Mouse (Mus musculus): ENCODE results near the gene Rtbdn. TPM values are rescaled to one million over a fixed set of nuclear protein-coding genes. Genes with fewer than 3 reads are reported as not detected.

The Rtbdn gene
- polyA plus RNA-seq, 1 experiment: not detected

GRCm38 (mm10) chr8:84912895-84913501, 33.8 kb upstream of the Rtbdn start:
- Histone ChIP-seq H3K4me3 (replicated peaks; ENCODE audit: control insufficient read depth, low read depth, low read length) (peak overlapping the region; percentile 61), H3K4me1 (ENCODE audit: control insufficient read depth, insufficient read depth, low read length) (peaks cover 3% of the 10 kb centered on the region), H3K27ac (ENCODE audit: control insufficient read depth, insufficient read depth, low read depth, low read length, poor library complexity) (peak overlapping the region; percentile 20)
- WGBS: 3% methylated on average over 55 of the region's 55 CpGs
- no peak for TF ChIP-seq CTCF (IDR thresholded peaks at IDR 0.05; ENCODE audit: control insufficient read depth, insufficient read depth, low read length)
- TF ChIP-seq POLR2A (IDR thresholded peaks at IDR 0.05; ENCODE audit: borderline replicate concordance, control insufficient read depth, low read depth, low read length): peak; percentile 35; the same call in 1 of the 2 replicates

DNA sequence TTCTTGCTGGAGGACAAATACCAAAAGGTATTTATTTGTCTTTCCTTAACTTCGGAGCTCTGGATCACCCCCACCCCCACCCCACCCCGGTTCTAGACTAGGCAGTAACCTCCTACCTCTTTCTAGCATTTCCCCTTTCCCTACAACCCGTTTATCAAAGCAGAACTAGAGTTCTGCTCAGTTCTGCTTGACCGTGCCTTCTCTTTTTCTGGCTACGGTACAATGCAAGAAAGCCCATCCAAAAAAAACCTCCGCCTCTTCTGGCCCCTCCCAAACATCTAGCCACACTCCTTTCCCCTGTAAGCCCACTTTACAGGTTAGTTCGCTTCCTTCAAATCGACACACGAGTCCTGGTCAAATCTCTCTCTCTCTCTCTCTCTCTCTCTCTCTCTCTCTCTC, 33.3 kb upstream of the Rtbdn start:
- Histone ChIP-seq H3K4me1 (ENCODE audit: control insufficient read depth, insufficient read depth, low read length) (peaks cover 3% of the 10 kb centered on the region), H3K4me3 (replicated peaks; ENCODE audit: control insufficient read depth, low read depth, low read length) (peak overlapping the region; percentile 61), H3K27ac (ENCODE audit: control insufficient read depth, insufficient read depth, low read depth, low read length, poor library complexity) (peak overlapping the region; percentile 20)
- WGBS: 4% methylated on average over 9 of the region's 9 CpGs
- TF ChIP-seq POLR2A (IDR thresholded peaks at IDR 0.05; ENCODE audit: borderline replicate concordance, control insufficient read depth, low read depth, low read length) (no peak), CTCF (IDR thresholded peaks at IDR 0.05; ENCODE audit: control insufficient read depth, insufficient read depth, low read length) (no peak)

GRCm38 (mm10) chr8:84913960-84914359, 32.8 kb upstream of the Rtbdn start:
- WGBS: 28% methylated on average over 4 of the region's 4 CpGs
- no peak overlapping the region for H3K4me3 ChIP-seq (replicated peaks; ENCODE audit: control insufficient read depth, low read depth, low read length)
- peaks cover 3% of the 10 kb centered on the region for H3K4me1 ChIP-seq (ENCODE audit: control insufficient read depth, insufficient read depth, low read length)
- no peak overlapping the region for H3K27ac ChIP-seq (ENCODE audit: control insufficient read depth, insufficient read depth, low read depth, low read length, poor library complexity)
- no peak for TF ChIP-seq POLR2A (IDR thresholded peaks at IDR 0.05; ENCODE audit: borderline replicate concordance, control insufficient read depth, low read depth, low read length)
- peak; percentile 37; the same call in 1 of the 2 replicates for TF ChIP-seq CTCF (IDR thresholded peaks at IDR 0.05; ENCODE audit: control insufficient read depth, insufficient read depth, low read length)

- TF ChIP-seq POLR2A (IDR thresholded peaks at IDR 0.05; ENCODE audit: borderline replicate concordance, control insufficient read depth, low read depth, low read length) (no peak), CTCF (IDR thresholded peaks at IDR 0.05; ENCODE audit: control insufficient read depth, insufficient read depth, low read length) (no peak)
- Histone ChIP-seq H3K27ac (ENCODE audit: control insufficient read depth, insufficient read depth, low read depth, low read length, poor library complexity) (no peak overlapping the region), H3K4me1 (ENCODE audit: control insufficient read depth, insufficient read depth, low read length) (peaks cover 3% of the 10 kb centered on the region), H3K4me3 (replicated peaks; ENCODE audit: control insufficient read depth, low read depth, low read length) (no peak overlapping the region)
- 86% methylated on average over 8 of the region's 8 CpGs for WGBS
Measured at GRCm38 (mm10) chr8:84915269-84915668, 31.5 kb upstream of the Rtbdn start.

GRCm38 (mm10) chr8:84917781-84918180, 29.0 kb upstream of the Rtbdn start:
- WGBS: 61% methylated on average over 20 of the region's 20 CpGs
- no peak overlapping the region for H3K27ac ChIP-seq (ENCODE audit: control insufficient read depth, insufficient read depth, low read depth, low read length, poor library complexity)
- H3K4me1 ChIP-seq (ENCODE audit: control insufficient read depth, insufficient read depth, low read length): peaks cover 3% of the 10 kb centered on the region
- TF ChIP-seq CTCF (IDR thresholded peaks at IDR 0.05; ENCODE audit: control insufficient read depth, insufficient read depth, low read length) (no peak), POLR2A (IDR thresholded peaks at IDR 0.05; ENCODE audit: borderline replicate concordance, control insufficient read depth, low read depth, low read length) (no peak)
- no peak overlapping the region for H3K4me3 ChIP-seq (replicated peaks; ENCODE audit: control insufficient read depth, low read depth, low read length)

DNA sequence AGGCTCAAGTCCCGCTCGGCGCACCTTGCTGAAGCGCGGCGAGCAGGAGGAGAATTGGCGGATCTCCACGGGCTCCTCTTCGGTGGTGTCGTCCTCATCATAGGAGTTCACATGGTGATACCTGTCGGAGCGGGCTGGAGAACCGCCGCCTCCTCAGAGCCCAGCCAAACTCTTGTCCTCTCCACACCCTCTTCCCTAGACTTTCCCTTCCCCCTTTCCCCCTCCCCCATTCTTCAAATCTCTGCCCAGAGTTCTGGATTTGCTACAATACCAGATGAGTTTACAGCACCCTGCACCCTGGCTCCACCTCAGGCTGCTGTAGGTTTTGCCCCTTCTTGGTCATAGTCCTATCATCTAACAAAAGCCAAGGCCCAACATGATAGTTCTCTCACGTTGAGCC, 28.1 kb upstream of the Rtbdn start:
- no peak overlapping the region for H3K4me3 ChIP-seq (replicated peaks; ENCODE audit: control insufficient read depth, low read depth, low read length)
- H3K4me1 ChIP-seq (ENCODE audit: control insufficient read depth, insufficient read depth, low read length): no peaks in the 10 kb centered on the region
- WGBS: 88% methylated on average over 15 of the region's 15 CpGs

GRCm38 (mm10) chr8:84921596-84921995, 25.2 kb upstream of the Rtbdn start:
- TF ChIP-seq POLR2A (IDR thresholded peaks at IDR 0.05; ENCODE audit: borderline replicate concordance, control insufficient read depth, low read depth, low read length) (no peak), CTCF (IDR thresholded peaks at IDR 0.05; ENCODE audit: control insufficient read depth, insufficient read depth, low read length) (no peak)
- WGBS: 77% methylated on average over 2 of the region's 2 CpGs

More for the DNA sequence above, 28.1 kb upstream of the Rtbdn start:
- no peak overlapping the region for H3K27ac ChIP-seq (ENCODE audit: control insufficient read depth, insufficient read depth, low read depth, low read length, poor library complexity)
- TF ChIP-seq CTCF (IDR thresholded peaks at IDR 0.05; ENCODE audit: control insufficient read depth, insufficient read depth, low read length) (no peak), POLR2A (IDR thresholded peaks at IDR 0.05; ENCODE audit: borderline replicate concordance, control insufficient read depth, low read depth, low read length) (no peak)

DNA sequence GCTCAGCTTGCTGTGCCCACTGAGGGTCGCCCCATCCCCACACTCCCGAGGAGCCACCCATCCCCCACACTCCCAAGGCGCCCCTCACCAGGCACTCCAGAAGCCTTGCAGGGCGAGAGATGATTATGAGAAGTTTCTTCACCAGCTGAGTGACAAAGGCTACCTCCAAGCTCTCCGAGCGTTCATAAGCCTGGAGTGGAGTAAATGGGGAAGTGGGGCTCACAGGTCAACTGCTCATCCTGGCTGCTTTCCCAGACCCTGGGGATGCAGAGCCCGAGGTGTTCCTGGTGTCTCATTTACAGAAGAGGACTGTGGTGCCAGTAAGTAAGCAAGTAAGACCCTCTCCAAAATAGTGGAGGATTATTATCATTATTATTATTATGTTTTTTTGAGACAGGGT, 21.2 kb upstream of the Rtbdn start:
- Histone ChIP-seq H3K4me1 (ENCODE audit: control insufficient read depth, insufficient read depth, low read length) (no peaks in the 10 kb centered on the region; the same call in 1 of the 2 replicates), H3K27ac (ENCODE audit: control insufficient read depth, insufficient read depth, low read depth, low read length, poor library complexity) (no peak overlapping the region), H3K4me3 (replicated peaks; ENCODE audit: control insufficient read depth, low read depth, low read length) (no peak overlapping the region)
- TF ChIP-seq CTCF (IDR thresholded peaks at IDR 0.05; ENCODE audit: control insufficient read depth, insufficient read depth, low read length): no peak
- no peak for TF ChIP-seq POLR2A (IDR thresholded peaks at IDR 0.05; ENCODE audit: borderline replicate concordance, control insufficient read depth, low read depth, low read length)
- 30% methylated on average over 7 of the region's 7 CpGs for WGBS

More at GRCm38 (mm10) chr8:84921596-84921995, 25.2 kb upstream of the Rtbdn start:
- Histone ChIP-seq H3K27ac (ENCODE audit: control insufficient read depth, insufficient read depth, low read depth, low read length, poor library complexity) (no peak overlapping the region), H3K4me1 (ENCODE audit: control insufficient read depth, insufficient read depth, low read length) (no peaks in the 10 kb centered on the region), H3K4me3 (replicated peaks; ENCODE audit: control insufficient read depth, low read depth, low read length) (no peak overlapping the region)
